Mouse (Mus musculus) cerebellum, adult 2 months (tissue): Measurements from ENCODE around the gene Armh2.

Experiments used
- CTCF ChIP-seq: fragments of 200-500 bp; IDR thresholded peaks from 2 replicates; pipeline ENCODE4 v1.5.1; 2011; ENCODE audit warnings: low read depth, mild to moderate bottlenecking, control low read depth, low read length, moderate library complexity, borderline replicate concordance; ENCODE audit not compliant: insufficient read depth
- POLR2A ChIP-seq: fragments of 200-500 bp; IDR thresholded peaks from 2 replicates; pipeline ENCODE4 v1.6.1; 2011; ENCODE audit warnings: low read length, control low read depth, borderline replicate concordance; ENCODE audit not compliant: insufficient read depth

DNA sequence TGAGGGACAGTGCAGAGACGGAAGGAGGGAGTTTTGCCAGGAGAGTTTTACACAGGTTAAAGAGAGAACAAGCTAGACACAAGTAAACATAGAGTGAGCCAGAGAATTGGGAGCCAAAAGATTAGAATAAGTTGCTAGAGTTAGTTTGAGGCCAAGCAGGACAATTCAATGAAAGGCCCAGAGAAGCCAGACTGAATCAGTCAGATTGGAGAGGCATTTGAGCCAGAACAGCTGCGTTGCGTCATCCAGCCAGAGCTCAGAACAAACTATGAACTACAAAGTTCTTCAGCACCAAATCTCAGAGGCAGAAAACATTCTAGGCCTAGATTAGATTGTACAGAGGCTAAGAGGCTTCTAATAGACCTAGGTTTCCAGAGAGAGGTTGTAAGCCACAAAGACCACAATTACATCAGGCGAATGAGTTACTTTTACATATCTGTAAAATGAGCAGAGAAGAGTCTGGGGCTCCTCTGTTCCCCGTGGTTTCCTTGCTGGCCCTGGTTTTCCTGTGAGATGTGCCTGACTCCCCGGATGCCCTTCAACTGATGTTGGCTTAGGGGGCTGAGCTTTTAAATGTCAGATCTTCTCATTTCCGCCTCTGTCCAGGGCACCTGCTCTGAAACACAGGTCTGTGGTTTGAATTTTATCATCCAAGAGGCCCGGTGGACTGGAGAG lies 37.8 kb downstream of the Armh2 start:
- TF ChIP-seq POLR2A (no peak), CTCF (no peak)
